Mouse (Mus musculus) forebrain, embryonic 16.5 days (tissue): Measurements from ENCODE around the gene Washc2. TPM values are rescaled to one million over a fixed set of nuclear protein-coding genes. Genes with fewer than 3 reads are reported as not detected.

Experiments
- ATAC-seq: fragments of 200-750 bp; cut with Nextera tagmentation; 2 replicates; pipeline ENCODE4 v1.8.0; 2017; ENCODE audit warnings: mild to moderate bottlenecking, moderate library complexity
- H3K27ac ChIP-seq: fragments of 300-500 bp; sonication (generic); 2 replicates; pipeline ENCODE4 v1.5.1; 2014; ENCODE audit warnings: low read length, control low read depth
- H3K27me3 ChIP-seq: fragments of 300-500 bp; sonication (generic); replicated peaks from 2 replicates; pipeline ENCODE4 v1.6.1; 2014; ENCODE audit warnings: low read length; ENCODE audit not compliant: control insufficient read depth, insufficient read depth
- H3K36me3 ChIP-seq: fragments of 300-500 bp; sonication (generic); 2 replicates; pipeline ENCODE4 v1.6.1; 2014; ENCODE audit not compliant: control insufficient read depth, insufficient read depth
- H3K4me1 ChIP-seq: fragments of 300-500 bp; sonication (generic); replicated peaks from 2 replicates; pipeline ENCODE4 v1.6.1; 2014; ENCODE audit warnings: low read length; ENCODE audit not compliant: control insufficient read depth, insufficient read depth
- H3K4me2 ChIP-seq: fragments of 300-500 bp; sonication (generic); 2 replicates; pipeline ENCODE4 v1.6.1; 2014; ENCODE audit warnings: mild to moderate bottlenecking, low read length, control low read depth
- H3K4me3 ChIP-seq: fragments of 300-500 bp; sonication (generic); replicated peaks from 2 replicates; pipeline ENCODE4 v1.5.1; 2014; ENCODE audit warnings: mild to moderate bottlenecking, low read length, control low read depth
- H3K9ac ChIP-seq: fragments of 300-500 bp; sonication (generic); replicated peaks from 2 replicates; pipeline ENCODE4 v1.6.1; 2014; ENCODE audit warnings: low read depth, low read length, control low read depth
- H3K9me3 ChIP-seq: fragments of 300-500 bp; sonication (generic); 2 replicates; pipeline ENCODE4 v1.6.1; 2016; ENCODE audit warnings: low read length; ENCODE audit not compliant: control insufficient read depth
- WGBS: fragments of 180-500 bp; shearing (Covaris S2); extraction: QIAGEN DNeasy Blood & Tissue Kit; methylation state at CpG from one replicate; pipeline ENCODE4 v1.1.7; 2014; 5-methylcytosine and 5-hydroxymethylcytosine counted together
- polyA plus RNA-seq: library from polyadenylated mRNA; unstranded; fragments of >200 nt; fragmentation: Nextera tagmentation; extraction: Ambion mirVana; gene quantifications from 2 replicates; pipeline ENCODE4 v1.2.1, GENCODE M21; 2015

The Washc2 gene
- polyA plus RNA-seq, 1 experiment from 2014 or later, result 66.9 TPM

GRCm38 (mm10) chr6:116240371-116240770, 32.5 kb downstream of the Washc2 start:
- peaks cover 34% of the 10 kb centered on the region for H3K36me3 ChIP-seq
- H3K27ac ChIP-seq, result no peak overlapping the region
- H3K9me3 ChIP-seq, result no peaks in the 10 kb centered on the region
- H3K4me1 ChIP-seq, result no peaks in the 10 kb centered on the region
- H3K4me2 ChIP-seq, result no peak overlapping the region
- H3K4me3 ChIP-seq, result no peak overlapping the region
- ATAC-seq, result no peak
- H3K9ac ChIP-seq, result no peak overlapping the region
- 78% methylated on average over 2 of the region's 2 CpGs for WGBS
- H3K27me3 ChIP-seq, result no peaks in the 10 kb centered on the region

GRCm38 (mm10) chr6:116259649-116260048, 51.8 kb downstream of the Washc2 start:
- Histone ChIP-seq H3K9me3 (no peaks in the 10 kb centered on the region), H3K4me1 (no peaks in the 10 kb centered on the region; the same call in 1 of the 2 replicates), H3K4me2 (no peak overlapping the region), H3K4me3 (no peak overlapping the region), H3K9ac (no peak overlapping the region), H3K27me3 (no peaks in the 10 kb centered on the region), H3K27ac (no peak overlapping the region), H3K36me3 (peaks cover 2% of the 10 kb centered on the region; the same call in 1 of the 2 replicates)
- 78% methylated on average over 4 of the region's 4 CpGs for WGBS
- peak; percentile 71 for ATAC-seq

GRCm38 (mm10) chr6:116260481-116260880, 52.6 kb downstream of the Washc2 start:
- no peak for ATAC-seq
- Histone ChIP-seq H3K4me3 (no peak overlapping the region), H3K27ac (no peak overlapping the region), H3K9ac (no peak overlapping the region), H3K4me1 (peaks cover 3% of the 10 kb centered on the region; the same call in 1 of the 2 replicates), H3K4me2 (no peak overlapping the region), H3K27me3 (no peaks in the 10 kb centered on the region), H3K36me3 (peaks cover 2% of the 10 kb centered on the region; the same call in 1 of the 2 replicates), H3K9me3 (no peaks in the 10 kb centered on the region)
- 95% methylated on average over 5 of the region's 5 CpGs for WGBS

GRCm38 (mm10) chr6:116262824-116263223, 55.0 kb downstream of the Washc2 start:
- Histone ChIP-seq H3K4me3 (no peak overlapping the region), H3K4me2 (no peak overlapping the region), H3K9ac (no peak overlapping the region), H3K27me3 (no peaks in the 10 kb centered on the region), H3K36me3 (0 out of 2 replicates have a peak, but pooled peaks cover 2% of the 10 kb centered on the region), H3K4me1 (peaks cover 9% of the 10 kb centered on the region), H3K27ac (no peak overlapping the region), H3K9me3 (no peaks in the 10 kb centered on the region)
- ATAC-seq, result no peak
- 96% methylated on average over 1 of the region's 1 CpGs for WGBS

GRCm38 (mm10) chr6:116264018-116264651, 56.3 kb downstream of the Washc2 start, which contains the start of gene Zfand4:
Gene Zfand4, plus strand, starts transcription at chr6:116264222.
- H3K4me1 ChIP-seq, result peaks cover 9% of the 10 kb centered on the region
- H3K27me3 ChIP-seq, result no peaks in the 10 kb centered on the region
- H3K4me3 ChIP-seq, result peak within 1 kb of the TSS; percentile 57
- H3K36me3 ChIP-seq, result 0 out of 2 replicates have a peak, but pooled peaks cover 2% of the 10 kb centered on the region
- H3K9me3 ChIP-seq, result no peaks in the 10 kb centered on the region
- WGBS, result under 1% methylated on average over 50 of the region's 67 CpGs
- H3K4me2 ChIP-seq, result peak within 1 kb of the TSS; percentile 51
- H3K27ac ChIP-seq, result no peak within 1 kb of the TSS; the same call in 1 of the 2 replicates
- H3K9ac ChIP-seq, result peak within 1 kb of the TSS; percentile 62
- peak; percentile 97 for ATAC-seq

GRCm38 (mm10) chr6:116264836-116265235, 57.0 kb downstream of the Washc2 start:
- peak overlapping the region; percentile 51 for H3K4me2 ChIP-seq
- WGBS, result 77% methylated on average over 11 of the region's 11 CpGs
- no peak overlapping the region for H3K9ac ChIP-seq

GRCm38 (mm10) chr6:116265603-116266002, 57.8 kb downstream of the Washc2 start:
- ATAC-seq, result no peak
- Histone ChIP-seq H3K9me3 (no peaks in the 10 kb centered on the region), H3K27me3 (no peaks in the 10 kb centered on the region), H3K4me2 (peak overlapping the region; percentile 9; the same call in 1 of the 2 replicates), H3K27ac (no peak overlapping the region), H3K4me3 (no peak overlapping the region), H3K36me3 (0 out of 2 replicates have a peak, but pooled peaks cover 2% of the 10 kb centered on the region), H3K9ac (no peak overlapping the region), H3K4me1 (peaks cover 9% of the 10 kb centered on the region)
- 36% methylated on average over 4 of the region's 4 CpGs for WGBS

More at GRCm38 (mm10) chr6:116264836-116265235, 57.0 kb downstream of the Washc2 start:
- H3K27me3 ChIP-seq, result no peaks in the 10 kb centered on the region
- H3K36me3 ChIP-seq, result 0 out of 2 replicates have a peak, but pooled peaks cover 2% of the 10 kb centered on the region
- H3K4me3 ChIP-seq, result peak overlapping the region; percentile 57
- peaks cover 9% of the 10 kb centered on the region for H3K4me1 ChIP-seq
- ATAC-seq, result no peak
- no peaks in the 10 kb centered on the region for H3K9me3 ChIP-seq
- H3K27ac ChIP-seq, result no peak overlapping the region

- Histone ChIP-seq H3K4me2 (peak overlapping the region; percentile 39), H3K27ac (0 out of 2 replicates have a peak overlapping the region, but pooled peaks have one; percentile 10), H3K4me3 (peak overlapping the region; percentile 25), H3K4me1 (peaks cover 9% of the 10 kb centered on the region), H3K9me3 (no peaks in the 10 kb centered on the region), H3K9ac (peak overlapping the region; percentile 30), H3K36me3 (0 out of 2 replicates have a peak, but pooled peaks cover 2% of the 10 kb centered on the region), H3K27me3 (no peaks in the 10 kb centered on the region)
- WGBS, result 14% methylated on average over 11 of the region's 11 CpGs
- peak; percentile 27; the same call in 1 of the 2 replicates for ATAC-seq
Observed at GRCm38 (mm10) chr6:116266273-116267109, 58.7 kb downstream of the Washc2 start.

- Histone ChIP-seq H3K9me3 (no peaks in the 10 kb centered on the region), H3K36me3 (no peaks in the 10 kb centered on the region), H3K4me1 (peaks cover 9% of the 10 kb centered on the region), H3K27me3 (no peaks in the 10 kb centered on the region), H3K27ac (no peak overlapping the region), H3K4me3 (no peak overlapping the region), H3K4me2 (no peak overlapping the region), H3K9ac (no peak overlapping the region)
- ATAC-seq, result no peak
- WGBS, result 96% methylated on average over 1 of the region's 1 CpGs
Observed at GRCm38 (mm10) chr6:116267110-116267423, 59.2 kb downstream of the Washc2 start.
